Mouse (Mus musculus) spleen, adult 12 weeks (tissue): ENCODE data around the gene Dnajb2.

Experiments
- DNase-seq: peaks from one replicate; pipeline ENCODE4 v3.0.0; 2022; ENCODE audit warnings: low spot score

Dnajb2 gene

GRCm38 (mm10) chr1:75251112-75251970, 15.1 kb downstream of the Dnajb2 start:
- peak; percentile 82 for DNase-seq

DNA sequence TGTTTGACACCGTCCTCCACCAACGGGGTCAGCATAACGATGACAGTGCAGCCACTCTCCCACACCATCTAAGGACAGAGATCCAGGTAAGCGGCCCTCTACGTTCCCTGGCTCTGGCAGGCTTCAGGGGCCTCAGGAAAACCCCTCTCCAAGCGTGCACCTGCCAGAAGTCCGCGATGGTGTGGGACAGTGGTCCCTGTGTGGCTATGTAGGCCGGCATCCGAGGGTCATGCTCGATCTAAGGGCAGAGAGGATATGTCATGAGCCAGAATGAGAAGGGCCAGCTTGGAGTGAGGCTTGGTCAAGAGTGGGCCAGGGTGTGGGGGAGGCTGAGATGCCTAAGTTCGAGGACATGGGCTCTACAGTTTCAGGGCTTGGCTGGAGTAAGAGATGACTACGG, 16.1 kb downstream of the Dnajb2 start:
- no peak for DNase-seq

DNA sequence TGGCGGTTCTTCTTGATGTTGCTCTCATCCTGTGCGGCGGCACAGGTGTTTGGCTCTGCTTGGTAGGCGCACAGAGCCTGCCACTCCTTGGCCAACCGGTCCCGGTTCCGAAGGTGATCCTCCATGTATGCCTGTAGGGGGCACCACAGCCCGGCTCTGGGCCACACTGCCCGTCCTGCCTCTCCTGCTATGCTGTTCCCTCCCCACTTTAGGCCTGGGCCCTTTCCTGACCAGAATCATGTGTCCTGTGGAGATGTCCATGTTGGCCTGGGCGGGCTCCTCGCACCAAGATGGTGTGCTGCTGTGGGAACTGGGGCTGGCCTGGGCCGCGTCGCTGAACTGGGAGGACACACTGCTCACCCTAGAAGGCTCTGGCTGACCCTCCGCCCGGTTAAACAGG, 16.8 kb downstream of the Dnajb2 start:
- no peak for DNase-seq

- DNase-seq, result peak; percentile 79
Measured at GRCm38 (mm10) chr1:75253849-75254624, 17.8 kb downstream of the Dnajb2 start.

GRCm38 (mm10) chr1:75254625-75255013, 18.4 kb downstream of the Dnajb2 start:
- DNase-seq, result no peak

- no peak for DNase-seq
Measured at GRCm38 (mm10) chr1:75255516-75256046, 19.4 kb downstream of the Dnajb2 start.

- DNase-seq, result no peak
Measured at GRCm38 (mm10) chr1:75261278-75261677, 25.1 kb downstream of the Dnajb2 start.

GRCm38 (mm10) chr1:75262969-75263951, 27.1 kb downstream of the Dnajb2 start:
- DNase-seq, result no peak

- no peak for DNase-seq
Measured at GRCm38 (mm10) chr1:75264091-75264880, 28.1 kb downstream of the Dnajb2 start, which contains the start of gene Ptprn. TSS of gene Ptprn (minus strand) at chr1:75264502.

- no peak for DNase-seq
Measured at GRCm38 (mm10) chr1:75277195-75278188, 41.3 kb downstream of the Dnajb2 start.

DNA sequence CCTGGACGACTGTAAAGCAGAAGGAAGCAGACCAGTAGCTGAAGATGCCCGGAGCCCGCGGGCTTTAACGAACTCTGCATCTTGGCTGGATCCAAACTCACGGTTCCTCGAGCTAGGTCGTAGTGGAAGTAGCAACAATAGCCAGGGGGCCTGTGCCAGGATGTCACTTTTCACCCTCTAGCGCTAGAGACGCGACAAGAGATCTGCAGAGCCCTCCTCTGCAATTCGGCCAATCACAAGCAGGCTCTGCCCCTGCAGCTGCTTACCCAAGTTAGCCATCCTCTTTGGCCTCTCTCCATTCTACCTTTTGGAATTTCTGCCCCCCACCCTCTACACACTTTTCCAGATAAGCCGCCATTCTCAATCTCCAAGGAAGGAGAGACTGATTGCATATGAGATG, 42.0 kb downstream of the Dnajb2 start, which contains the start of gene Resp18:
Gene Resp18, minus strand, starts transcription at position 188 of the 400 bp plus-strand sequence.
- no peak for DNase-seq

DNA sequence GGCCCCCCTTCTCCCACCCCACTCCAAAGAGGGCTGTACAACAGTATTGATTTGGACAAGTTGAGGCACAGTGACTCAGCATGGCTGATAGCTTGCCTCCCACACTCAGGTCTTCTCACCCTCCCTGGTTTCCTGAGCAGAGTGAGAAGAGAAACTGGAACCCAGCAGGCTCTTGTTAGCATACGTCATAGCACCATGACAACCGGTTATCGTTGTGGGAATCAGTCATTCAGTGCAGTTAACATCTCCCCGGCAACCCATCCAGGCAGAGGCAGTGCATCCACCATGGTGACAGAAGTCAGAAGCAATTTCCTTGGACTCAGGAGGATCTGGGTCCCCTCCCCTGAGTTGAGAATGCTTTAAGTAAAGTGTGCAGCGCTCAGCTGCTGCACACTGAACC, 46.8 kb downstream of the Dnajb2 start:
- no peak for DNase-seq

GRCm38 (mm10) chr1:75284911-75285310, 48.7 kb downstream of the Dnajb2 start:
- no peak for DNase-seq

- no peak for DNase-seq
Measured at GRCm38 (mm10) chr1:75289376-75289775, 53.2 kb downstream of the Dnajb2 start.

GRCm38 (mm10) chr1:75289888-75290431, 53.8 kb downstream of the Dnajb2 start:
- DNase-seq, result no peak

DNA sequence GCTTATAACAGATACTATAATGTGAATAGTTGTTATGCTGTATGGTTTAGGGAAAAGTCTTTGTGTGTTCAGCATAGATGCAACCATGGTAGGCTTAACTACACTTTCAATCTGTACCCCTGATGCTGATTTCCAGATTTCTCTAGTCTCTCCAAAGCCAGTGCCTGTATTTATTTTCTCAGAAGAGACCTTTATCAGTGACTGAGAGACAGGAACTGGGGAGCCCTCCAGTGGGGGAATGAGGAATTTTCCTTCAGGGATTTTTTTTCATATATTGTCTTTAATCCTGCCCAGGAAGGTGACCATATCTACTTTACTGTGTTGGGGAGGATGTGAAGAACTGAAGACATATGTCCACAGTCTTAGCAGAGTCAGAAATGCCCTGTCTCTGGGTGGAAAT, 54.4 kb downstream of the Dnajb2 start:
- DNase-seq, result no peak

DNA sequence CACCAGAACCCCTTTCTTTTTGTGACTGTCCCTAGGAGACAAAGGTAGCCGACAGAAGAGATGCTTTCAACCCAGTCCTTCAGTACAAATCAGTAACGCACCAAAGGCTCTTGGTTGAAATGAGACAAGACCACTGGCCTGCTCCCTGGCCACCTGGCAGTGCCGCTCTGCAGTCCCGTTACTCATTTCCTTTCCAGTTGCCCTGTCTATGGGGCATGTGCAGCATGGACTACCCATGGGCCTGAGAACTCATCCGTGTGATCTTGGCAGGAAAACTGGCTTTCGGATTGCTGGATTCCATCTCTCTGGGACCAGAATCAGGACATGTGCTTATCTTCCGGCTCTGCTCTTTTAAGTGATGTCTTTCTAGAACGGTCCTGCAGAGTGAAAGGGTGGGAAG, 55.1 kb downstream of the Dnajb2 start:
- no peak for DNase-seq

GRCm38 (mm10) chr1:75292476-75293330, 56.5 kb downstream of the Dnajb2 start:
- DNase-seq, result no peak
